12 mouse cellular contexts compared by ENCODE assay signal in genomic region chr6:31625055-31625454, GRCm38 (mm10).
"Had no signal": no experiment of that assay in that cellular context is flagged by ENCODE, and none has a peak within 500 bp of the region (broad histone marks: within the 10 kb centered on the region; RNA-seq: fewer than 3 reads in every experiment).

No protein-coding gene starts in this region.

- H3K4me3 ChIP-seq: layer of hippocampus, adult 2 months; limb, embryonic 12.5 days; lung, embryonic 15.5 days; midbrain, embryonic 13.5 days had no signal

- H3K4me2 ChIP-seq: limb, embryonic 12.5 days; lung, embryonic 15.5 days; midbrain, embryonic 13.5 days had no signal

- H3K9me3 ChIP-seq: limb, embryonic 12.5 days; lung, embryonic 15.5 days; midbrain, embryonic 13.5 days had no signal

- H3K9ac ChIP-seq: limb, embryonic 12.5 days; lung, embryonic 15.5 days; midbrain, embryonic 13.5 days had no signal

- H3K27ac ChIP-seq: kidney, postnatal 0 days; layer of hippocampus, adult 2 months; limb, embryonic 12.5 days; lung, embryonic 15.5 days; macrophage; midbrain, embryonic 13.5 days had no signal

- DNase-seq: kidney, adult 11 months; kidney, adult 9 months; lung, postnatal 14 days; right cerebral cortex, adult 18-20 months; right cerebral cortex, postnatal 25 days; thymus, postnatal 4 days had no signal

- H3K27me3 ChIP-seq: limb, embryonic 12.5 days; lung, embryonic 15.5 days; midbrain, embryonic 13.5 days had no signal

- ATAC-seq: midbrain, embryonic 13.5 days had no signal

- H3K4me1 ChIP-seq: limb, embryonic 12.5 days; lung, embryonic 15.5 days; midbrain, embryonic 13.5 days had no signal

- H3K36me3 ChIP-seq: limb, embryonic 12.5 days; lung, embryonic 15.5 days; midbrain, embryonic 13.5 days had no signal
